Mouse (Mus musculus) liver, embryonic 11.5 days (tissue): ENCODE data around the gene Fkbp4. TPM values are rescaled to one million over a fixed set of nuclear protein-coding genes. Genes with fewer than 3 reads are reported as not detected.

ENCODE experiments used
- ATAC-seq: fragments of 200-750 bp; cut with Nextera tagmentation; replicated peaks from 2 replicates; pipeline ENCODE4 v1.8.0; 2017; ENCODE audit warnings: moderate number of reproducible peaks, mild to moderate bottlenecking, moderate TSS enrichment, moderate library complexity; ENCODE audit not compliant: low FRiP score
- DNase-seq: peaks from one replicate; pipeline ENCODE4 v3.0.0-alpha.2; 2017; ENCODE audit warnings: low spot score
- H3K27ac ChIP-seq: fragments of 300-500 bp; sonication (generic); 2 replicates; pipeline ENCODE4 v1.5.1; 2014; ENCODE audit warnings: mild to moderate bottlenecking, low read depth, low read length, control low read depth
- H3K27me3 ChIP-seq: fragments of 300-500 bp; sonication (generic); replicated peaks from 2 replicates; pipeline ENCODE4 v1.6.1; 2014; ENCODE audit warnings: low read length, mixed read lengths; ENCODE audit not compliant: control insufficient read depth, insufficient read depth
- H3K36me3 ChIP-seq: fragments of 300-500 bp; sonication (generic); 2 replicates; pipeline ENCODE4 v1.6.1; 2014; ENCODE audit warnings: mild to moderate bottlenecking, low read length, moderate library complexity, mixed read lengths; ENCODE audit not compliant: control insufficient read depth, insufficient read depth
- H3K4me1 ChIP-seq: fragments of 300-500 bp; sonication (generic); replicated peaks from 2 replicates; pipeline ENCODE4 v1.6.1; 2014; ENCODE audit warnings: low read length, mixed read lengths; ENCODE audit not compliant: control insufficient read depth, insufficient read depth
- H3K4me2 ChIP-seq: fragments of 300-500 bp; sonication (generic); 2 replicates; pipeline ENCODE4 v1.6.1; 2014; ENCODE audit warnings: mild to moderate bottlenecking, control low read depth, moderate library complexity
- H3K4me3 ChIP-seq: fragments of 300-500 bp; sonication (generic); 2 replicates; pipeline ENCODE4 v1.5.1; 2014; ENCODE audit warnings: low read depth, low read length, control low read depth
- H3K9ac ChIP-seq: fragments of 300-500 bp; sonication (generic); 2 replicates; pipeline ENCODE4 v1.6.1; 2014; ENCODE audit warnings: low read depth, low read length, control low read depth
- H3K9me3 ChIP-seq: fragments of 300-500 bp; sonication (generic); 2 replicates; pipeline ENCODE4 v1.6.1; 2016; ENCODE audit warnings: low read length, inconsistent platforms, mixed read lengths; ENCODE audit not compliant: control insufficient read depth
- WGBS: fragments of 180-500 bp; shearing (Covaris S2); extraction: QIAGEN DNeasy Blood & Tissue Kit; methylation state at CpG from one replicate; pipeline ENCODE4 v1.1.7; 2014; 5-methylcytosine and 5-hydroxymethylcytosine counted together
- polyA plus RNA-seq: library from polyadenylated mRNA; unstranded; fragments of >200 nt; fragmentation: Nextera tagmentation; extraction: Ambion mirVana; gene quantifications from 2 replicates; pipeline ENCODE4 v1.2.1, GENCODE M21; 2014

The Fkbp4 gene
- polyA plus RNA-seq, 1 experiment from 2014 or later, result 541 TPM

DNA sequence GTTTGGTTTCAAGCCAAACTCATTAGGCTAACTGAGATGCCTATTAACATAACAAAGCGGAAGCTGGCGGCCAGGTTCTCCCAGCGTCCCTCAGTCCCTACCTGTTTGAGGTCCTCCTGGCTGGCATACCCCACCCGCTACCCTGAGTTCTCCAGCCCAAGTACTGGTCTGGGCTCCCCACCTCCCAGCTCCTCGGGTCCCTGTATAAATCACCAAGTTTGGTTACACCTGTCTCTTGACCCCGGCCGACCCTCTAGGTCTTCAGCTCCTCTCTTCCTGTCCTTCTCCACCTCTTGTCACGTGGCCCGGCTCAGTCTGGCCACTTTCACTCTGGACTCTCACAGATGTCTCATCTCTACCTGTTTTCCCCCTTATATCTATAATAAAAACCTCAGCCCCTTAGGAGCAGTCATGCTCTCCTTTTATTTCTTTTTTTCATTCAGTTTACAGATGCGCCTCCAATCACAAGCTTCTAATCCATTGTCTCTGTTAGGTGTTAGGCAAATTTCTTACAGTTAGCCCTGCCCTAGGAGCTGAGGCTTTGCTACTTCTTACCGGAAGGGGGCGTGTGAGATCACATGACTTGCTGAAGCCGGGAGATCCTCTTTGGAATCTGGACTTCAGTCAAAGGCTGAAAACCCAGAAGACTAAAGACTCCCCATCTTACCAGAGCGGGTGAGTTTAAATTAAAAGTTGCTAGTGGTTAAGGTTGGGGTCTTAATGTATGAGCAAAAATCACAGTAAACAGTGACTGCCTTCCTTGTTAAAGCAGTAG, 7.5 kb upstream of the Fkbp4 start:
- no peak for DNase-seq
- Histone ChIP-seq H3K9ac (0 out of 2 replicates have a peak overlapping the region, but pooled peaks have one; percentile 14), H3K4me2 (peak overlapping the region; percentile 51), H3K36me3 (no peaks in the 10 kb centered on the region), H3K4me3 (peak overlapping the region; percentile 21), H3K9me3 (no peaks in the 10 kb centered on the region), H3K27ac (no peak overlapping the region), H3K4me1 (peaks cover 7% of the 10 kb centered on the region), H3K27me3 (no peaks in the 10 kb centered on the region)
- ATAC-seq, result peak; percentile 69
- 16% methylated on average over 14 of the region's 14 CpGs for WGBS

DNA sequence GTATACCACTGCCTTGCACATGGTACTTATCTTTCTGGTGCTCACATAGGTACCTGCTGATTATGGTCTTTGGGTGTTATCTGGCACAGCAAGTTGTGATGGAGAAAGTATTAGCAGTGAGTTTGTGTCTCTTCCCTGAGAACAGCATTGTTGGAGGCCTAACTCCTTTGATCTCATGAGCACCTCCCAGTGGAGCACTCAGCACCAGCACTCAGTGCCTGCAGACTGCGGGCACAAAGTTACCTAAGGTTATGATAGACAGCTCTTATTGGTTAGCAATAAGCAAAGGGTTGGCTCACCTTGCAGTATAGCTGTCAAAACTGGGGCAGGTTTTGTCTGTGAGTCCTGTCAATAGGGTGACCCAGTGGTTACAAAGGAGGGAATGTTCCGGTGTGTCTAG, 1.8 kb upstream of the Fkbp4 start:
- Histone ChIP-seq H3K4me3 (no peak overlapping the region), H3K36me3 (peaks cover 12% of the 10 kb centered on the region), H3K9ac (no peak overlapping the region), H3K27ac (peak overlapping the region; percentile 32), H3K27me3 (no peaks in the 10 kb centered on the region), H3K4me2 (no peak overlapping the region), H3K9me3 (no peaks in the 10 kb centered on the region), H3K4me1 (peaks cover 16% of the 10 kb centered on the region)
- 92% methylated on average over 2 of the region's 2 CpGs for WGBS
- no peak for DNase-seq
- ATAC-seq, result peak; percentile 6; the same call in 1 of the 2 replicates

DNA sequence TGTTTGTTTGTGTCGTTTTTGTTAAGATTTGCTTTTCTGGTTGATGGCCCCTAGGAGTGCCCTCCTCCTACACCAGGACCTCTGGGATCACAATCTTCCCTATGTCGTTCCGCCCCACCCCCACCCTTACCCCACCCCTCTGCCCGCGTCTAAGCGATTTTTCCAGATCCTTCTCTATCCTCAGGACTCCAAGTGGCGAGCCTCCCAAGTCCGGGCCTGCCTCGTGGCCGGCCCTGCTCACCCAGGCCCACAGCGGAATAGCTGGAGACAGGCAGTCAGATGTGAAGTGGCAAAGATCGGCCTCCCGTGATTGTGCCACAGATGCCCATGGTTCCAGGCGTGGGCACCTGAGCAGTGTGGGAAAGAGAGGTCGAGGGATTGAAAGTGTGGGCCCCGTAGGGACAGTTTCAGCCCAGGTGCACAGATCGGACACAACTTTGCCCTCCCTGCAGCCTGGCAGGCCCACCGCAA, 429 bp upstream of the Fkbp4 start:
- H3K4me1 ChIP-seq, result peaks cover 16% of the 10 kb centered on the region

DNA sequence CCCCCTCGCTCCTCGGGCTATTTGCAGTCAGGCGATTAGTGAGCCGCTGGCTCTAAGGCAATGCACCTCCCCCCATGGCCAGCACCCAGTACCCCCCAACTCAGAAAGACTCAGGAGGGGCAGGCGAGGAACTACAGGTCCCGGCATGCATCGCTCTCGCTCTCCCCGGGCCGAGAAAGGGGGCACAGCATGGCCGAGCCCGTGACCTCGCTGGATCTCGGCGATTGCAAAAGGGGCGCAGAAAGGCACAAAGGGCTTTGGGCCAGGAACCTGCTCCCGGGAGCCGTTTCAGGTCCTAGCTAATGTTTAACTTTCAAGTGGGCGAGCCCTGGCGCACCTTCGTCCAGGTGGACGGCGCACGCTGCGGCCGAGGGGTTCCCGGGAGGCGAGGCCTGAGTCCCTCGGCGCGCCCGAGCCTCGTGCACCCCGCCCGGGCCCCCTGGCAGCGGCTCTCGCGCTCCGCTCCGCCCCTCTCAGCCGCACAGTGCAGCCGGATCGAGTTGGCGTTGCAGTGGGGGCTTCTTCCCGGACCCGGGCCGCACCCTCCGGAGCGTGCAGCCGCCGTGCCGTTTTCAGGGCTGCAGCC, 653 bp downstream of the Fkbp4 start:
- no peaks in the 10 kb centered on the region for H3K27me3 ChIP-seq
- ATAC-seq (peak; percentile 74), DNase-seq (peak; percentile 81)
- peaks cover 16% of the 10 kb centered on the region for H3K4me1 ChIP-seq
- H3K9ac ChIP-seq, result peak overlapping the region; percentile 99
- under 1% methylated on average over 52 of the region's 52 CpGs for WGBS
- peak overlapping the region; percentile 90 for H3K27ac ChIP-seq
- H3K36me3 ChIP-seq, result peaks cover 36% of the 10 kb centered on the region
- no peaks in the 10 kb centered on the region for H3K9me3 ChIP-seq
- peak overlapping the region; percentile 99 for H3K4me3 ChIP-seq
- H3K4me2 ChIP-seq, result peak overlapping the region; percentile 74

More for the DNA sequence above, 429 bp upstream of the Fkbp4 start:
- Histone ChIP-seq H3K4me2 (peak overlapping the region; percentile 74), H3K4me3 (peak overlapping the region; percentile 99), H3K9ac (peak overlapping the region; percentile 99), H3K36me3 (peaks cover 25% of the 10 kb centered on the region), H3K27me3 (no peaks in the 10 kb centered on the region), H3K27ac (peak overlapping the region; percentile 90; the same call in 1 of the 2 replicates), H3K9me3 (no peaks in the 10 kb centered on the region)
- DNase-seq (no peak), ATAC-seq (peak; percentile 40)
- WGBS, result 27% methylated on average over 18 of the region's 18 CpGs

DNA sequence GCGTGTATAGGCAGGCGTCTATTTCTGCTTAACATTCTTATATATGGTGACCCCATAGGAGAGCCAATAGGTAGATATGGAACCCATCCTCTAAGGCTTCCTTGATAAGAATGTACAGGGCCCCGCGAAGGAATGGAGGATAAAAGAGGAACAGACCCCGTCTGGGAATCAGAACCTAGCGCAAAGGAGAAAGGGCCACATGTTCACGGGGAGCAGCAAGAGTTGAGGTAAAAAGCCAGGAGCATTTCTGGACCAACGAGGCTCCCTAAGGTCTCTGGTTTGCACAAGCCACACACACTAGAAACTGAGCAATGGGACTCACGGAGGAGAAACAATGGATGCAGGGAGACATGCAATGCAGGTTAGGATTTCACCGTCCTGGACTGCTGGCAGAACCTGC, 1.2 kb downstream of the Fkbp4 start:
- Histone ChIP-seq H3K4me1 (peaks cover 16% of the 10 kb centered on the region), H3K27ac (peak overlapping the region; percentile 90), H3K36me3 (peaks cover 42% of the 10 kb centered on the region), H3K9ac (peak overlapping the region; percentile 99), H3K4me2 (peak overlapping the region; percentile 74), H3K27me3 (no peaks in the 10 kb centered on the region), H3K9me3 (no peaks in the 10 kb centered on the region), H3K4me3 (peak overlapping the region; percentile 99)
- no peak for DNase-seq
- under 1% methylated on average over 10 of the region's 10 CpGs for WGBS
- ATAC-seq, result no peak

DNA sequence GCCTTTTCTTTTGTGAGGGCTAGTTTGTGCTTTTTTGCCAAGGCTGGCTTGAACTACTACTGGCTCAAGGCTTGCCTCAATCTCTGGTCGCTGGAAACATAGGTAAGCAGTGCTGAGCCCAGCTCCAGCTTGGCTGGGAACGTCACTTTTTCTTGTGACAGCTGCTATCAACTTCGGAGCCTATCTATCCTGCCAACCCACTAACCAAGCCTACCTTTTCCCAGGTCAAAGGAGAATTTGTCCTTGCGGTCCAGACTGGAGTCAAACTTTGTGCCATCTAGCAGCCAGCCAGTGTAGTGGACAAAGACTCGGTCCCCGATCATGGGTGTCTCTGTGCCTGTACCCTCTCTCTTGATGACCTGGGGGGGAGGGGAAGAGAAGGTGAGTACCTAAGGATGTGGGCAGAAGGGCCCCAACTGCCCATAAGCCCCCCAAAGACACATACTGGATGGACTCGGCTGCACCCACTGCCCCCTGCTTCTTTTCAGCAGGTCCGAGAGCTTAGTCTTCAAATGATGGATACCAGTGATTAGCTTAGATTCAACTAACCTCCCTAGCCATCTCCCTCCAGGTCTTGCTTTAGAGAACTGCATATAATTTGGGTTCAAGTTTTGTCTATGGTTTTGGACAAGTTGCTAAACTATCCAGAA, 2.0 kb downstream of the Fkbp4 start:
- Histone ChIP-seq H3K9ac (peak overlapping the region; percentile 99), H3K4me1 (peaks cover 16% of the 10 kb centered on the region), H3K4me2 (peak overlapping the region; percentile 74), H3K27me3 (no peaks in the 10 kb centered on the region), H3K36me3 (peaks cover 49% of the 10 kb centered on the region), H3K4me3 (peak overlapping the region; percentile 99), H3K27ac (peak overlapping the region; percentile 90; the same call in 1 of the 2 replicates), H3K9me3 (no peaks in the 10 kb centered on the region)
- no peak for DNase-seq
- ATAC-seq, result no peak
- WGBS, result 80% methylated on average over 8 of the region's 8 CpGs

DNA sequence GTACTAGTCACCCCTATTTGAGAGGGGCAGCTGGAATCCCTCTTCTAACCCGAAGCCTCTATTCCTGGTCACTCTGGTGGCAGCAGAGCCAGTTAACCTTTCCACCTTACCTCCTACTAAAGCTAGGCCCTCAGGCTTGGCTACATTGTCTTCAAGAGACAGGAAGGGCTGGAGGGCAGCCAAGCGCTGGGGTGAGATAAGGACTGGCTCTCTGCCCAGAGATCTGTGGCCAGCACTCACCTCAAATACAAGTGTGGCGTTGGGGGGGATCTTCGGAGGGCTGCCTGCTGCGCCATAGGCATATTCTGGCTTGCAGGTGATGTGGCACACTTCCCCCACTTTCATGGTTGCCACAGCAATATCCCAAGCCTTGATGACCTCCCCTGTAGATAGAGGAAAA, 3.0 kb downstream of the Fkbp4 start:
- DNase-seq (no peak), ATAC-seq (no peak)
- peaks cover 16% of the 10 kb centered on the region for H3K4me1 ChIP-seq
- H3K27ac ChIP-seq, result no peak overlapping the region
- 66% methylated on average over 5 of the region's 5 CpGs for WGBS
- peaks cover 58% of the 10 kb centered on the region for H3K36me3 ChIP-seq
- H3K27me3 ChIP-seq, result no peaks in the 10 kb centered on the region
- no peaks in the 10 kb centered on the region for H3K9me3 ChIP-seq
- no peak overlapping the region for H3K4me3 ChIP-seq
- H3K9ac ChIP-seq, result no peak overlapping the region
- no peak overlapping the region for H3K4me2 ChIP-seq

DNA sequence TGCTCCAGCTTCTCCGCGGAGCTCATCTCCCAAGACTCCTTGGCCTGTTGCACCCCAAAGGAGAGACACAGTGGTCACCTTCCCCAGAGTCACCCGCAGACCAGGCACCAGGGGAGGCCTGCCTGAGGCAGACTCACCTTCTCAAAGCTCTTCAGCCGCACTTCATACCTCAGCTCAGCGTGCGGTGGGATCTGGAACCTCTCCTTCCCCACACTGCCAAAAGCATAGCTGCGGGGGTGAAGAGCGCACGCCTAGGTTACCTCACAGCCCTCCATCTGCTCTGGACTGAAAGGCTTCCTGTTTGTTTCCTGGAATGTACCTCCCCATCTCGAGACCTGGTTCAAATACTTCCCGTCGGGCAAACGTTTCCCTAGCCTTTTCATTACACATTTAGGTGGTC, 4.9 kb downstream of the Fkbp4 start:
- ATAC-seq (no peak), DNase-seq (no peak)
- peaks cover 70% of the 10 kb centered on the region for H3K36me3 ChIP-seq
- H3K4me1 ChIP-seq, result peaks cover 15% of the 10 kb centered on the region
- H3K9me3 ChIP-seq, result no peaks in the 10 kb centered on the region
- H3K27me3 ChIP-seq, result no peaks in the 10 kb centered on the region
- H3K27ac ChIP-seq, result no peak overlapping the region
- H3K9ac ChIP-seq, result no peak overlapping the region
- H3K4me2 ChIP-seq, result no peak overlapping the region
- H3K4me3 ChIP-seq, result no peak overlapping the region
- 89% methylated on average over 13 of the region's 13 CpGs for WGBS
